Mouse (Mus musculus) G1E (cell line): ENCODE measurements around the gene Degs1.

Experiments
- CTCF ChIP-seq: IDR thresholded peaks from 2 replicates; pipeline ENCODE4 v1.5.1; 2012; ENCODE audit warnings: low read depth, low read length, inconsistent platforms, mixed read lengths
- GATA1 ChIP-seq: IDR thresholded peaks from 2 replicates; pipeline ENCODE4 v1.6.1; 2012; ENCODE audit warnings: borderline replicate concordance, low read length, inconsistent platforms, mixed read lengths
- POLR2AphosphoS5 ChIP-seq: IDR thresholded peaks from 2 replicates; pipeline ENCODE4 v1.6.1; 2012; ENCODE audit warnings: low read depth, low read length, inconsistent platforms; ENCODE audit not compliant: insufficient replicate concordance

DNA sequence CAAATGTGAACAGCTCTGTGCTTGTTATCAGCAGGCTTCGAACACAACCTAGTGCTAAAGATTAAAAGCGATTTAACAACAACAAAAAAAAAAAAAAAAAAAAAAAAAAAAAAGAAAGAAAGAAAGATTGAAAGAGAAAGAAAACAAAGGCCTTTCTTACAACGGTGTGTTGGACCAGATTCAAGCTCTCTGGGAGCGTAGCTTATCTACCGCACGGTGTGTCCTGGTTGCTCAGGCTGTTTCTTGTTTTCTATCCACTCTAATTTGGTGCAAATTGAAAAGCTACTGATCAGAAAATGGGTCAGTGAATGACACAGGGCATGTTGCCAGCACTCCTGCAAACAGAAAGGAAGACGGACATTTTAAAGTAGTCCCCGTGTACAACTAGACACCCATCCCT lies 33.3 kb downstream of the Degs1 start:
- TF ChIP-seq CTCF (no peak), POLR2AphosphoS5 (no peak), GATA1 (no peak)
